Mouse (Mus musculus): ENCODE measurements at regions not wholly inside any gene's neighbourhood (a gene's known extent, or its start where the extent isn't known, plus 50 kb on each side); places are given as distances from the start of the nearest gene placed in this dataset.

- TF ChIP-seq CTCF (IDR thresholded peaks at IDR 0.05; ENCODE audit: extremely low read depth, insufficient read depth, low read length) (no peak), POLR2A (IDR thresholded peaks at IDR 0.05; ENCODE audit: extremely low read depth, insufficient read depth, low read length) (no peak)
Observed at GRCm38 (mm10) chr16:76226446-76226845, 147.2 kb downstream of the Nrip1 start.

All from cortical plate, adult 2 months (tissue).